19 mouse cellular contexts compared by ENCODE assay signal in the genomic region with DNA sequence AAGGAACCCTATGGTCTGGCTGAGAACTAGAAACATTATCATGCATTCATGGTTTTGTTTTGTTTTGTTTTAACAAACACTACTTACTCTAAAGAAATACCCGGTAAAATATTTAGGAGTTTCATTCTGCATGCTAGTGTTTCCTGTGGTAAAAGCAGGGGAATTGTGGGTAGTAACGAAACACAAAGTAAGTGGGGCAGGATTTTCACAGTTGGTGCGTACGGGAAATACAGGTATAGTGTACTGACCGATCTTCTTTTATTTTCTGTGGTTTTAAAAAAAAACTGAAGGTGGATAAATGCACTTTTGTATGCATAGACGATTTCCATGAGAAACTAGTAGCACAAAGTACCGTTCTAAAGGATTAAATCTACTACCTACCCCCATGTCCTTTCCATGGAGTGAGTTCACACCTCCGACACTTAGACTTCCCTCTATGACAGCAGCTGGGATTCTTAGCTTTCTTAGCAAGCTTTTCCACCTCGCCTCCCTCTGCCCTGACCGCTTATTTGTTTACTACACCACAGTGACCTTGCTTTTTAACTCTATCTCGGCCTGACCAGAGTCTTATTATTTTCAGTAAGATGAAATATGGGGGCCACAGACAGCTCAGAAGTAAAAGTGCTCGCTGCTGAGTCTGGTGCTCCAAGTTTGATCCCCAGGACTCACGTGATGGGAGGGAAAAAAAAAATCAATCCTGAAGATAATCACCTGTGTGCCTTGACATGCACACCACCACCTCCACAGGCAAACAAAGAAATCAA. TPM values are rescaled to one million over a fixed set of nuclear protein-coding genes. Genes with fewer than 3 reads are reported as not detected.
DNase-seq lines count a peak whose midpoint lies in the region; ATAC-seq and TF ChIP-seq lines count a peak whose summit lies in the region.
"Had no signal": no experiment of that assay in that cellular context is flagged by ENCODE, and none has a peak within 500 bp of the region (broad histone marks: within the 10 kb centered on the region; RNA-seq: fewer than 3 reads in every experiment).

No protein-coding gene starts in this region.

- no peak for TF ChIP-seq EP300 in liver, postnatal 0 days (IDR thresholded peaks at IDR 0.05; ENCODE audit: low read depth)

- no peaks in the 10 kb centered on the region for H3K36me3 ChIP-seq in liver, postnatal 0 days (replicated peaks; ENCODE audit: insufficient read depth, low read length)
- H3K36me3 ChIP-seq: midbrain, embryonic 12.5 days had no signal

- no peaks in the 10 kb centered on the region for H3K9me3 ChIP-seq in liver, postnatal 0 days (ENCODE audit: low read length)
- H3K9me3 ChIP-seq: midbrain, embryonic 12.5 days had no signal

- peaks cover 56% of the 10 kb centered on the region for H3K4me1 ChIP-seq in bone marrow macrophage, adult 2 months (ENCODE audit: control insufficient read depth, insufficient read depth, low read length)
- H3K4me1 ChIP-seq in liver, postnatal 0 days (ENCODE audit: insufficient read depth): peaks cover 44% of the 10 kb centered on the region

- no peaks in the 10 kb centered on the region for H3K27me3 ChIP-seq in liver, postnatal 0 days (ENCODE audit: insufficient read depth, low read length)
- H3K27me3 ChIP-seq: midbrain, embryonic 12.5 days had no signal

- no peak for TF ChIP-seq POLR2A in bone marrow macrophage, adult 2 months (IDR thresholded peaks at IDR 0.05; ENCODE audit: borderline replicate concordance, low read depth, low read length)

- no peak for ATAC-seq in liver, postnatal 0 days
- ATAC-seq: forebrain, embryonic 14.5 days; hindbrain, postnatal 0 days had no signal

- 51% methylated on average over 13 of the region's 13 CpGs for WGBS in liver, postnatal 0 days (ENCODE audit: insufficient replicate concordance)

- peak overlapping the region; percentile 0; the same call in 1 of the 2 replicates for H3K27ac ChIP-seq in bone marrow macrophage, adult 2 months (ENCODE audit: insufficient read depth, low read depth, low read length)
- peak overlapping the region; percentile 37; the same call in 1 of the 2 replicates for H3K27ac ChIP-seq in liver, postnatal 0 days (ENCODE audit: low read depth)
- H3K27ac ChIP-seq: hindbrain, postnatal 0 days; layer of hippocampus, adult 2 months; midbrain, embryonic 12.5 days had no signal

- H3K4me2 ChIP-seq in liver, postnatal 0 days (ENCODE audit: low read depth, low read length): peak overlapping the region; percentile 52
- H3K4me2 ChIP-seq: midbrain, embryonic 12.5 days had no signal

- TF ChIP-seq CTCF in bone marrow macrophage, adult 2 months (IDR thresholded peaks at IDR 0.05; ENCODE audit: low read depth, low read length): no peak
- TF ChIP-seq CTCF in liver, postnatal 0 days (IDR thresholded peaks at IDR 0.05; ENCODE audit: low read depth): no peak

- DNase-seq in heart, adult 11 months: peak; percentile 59
- DNase-seq in heart, adult 18-20 months: no peak
- DNase-seq in 416B (ENCODE audit: low read depth): peak; percentile 51
- no peak for DNase-seq in liver, postnatal 0 days
- no peak for DNase-seq in embryo, embryonic 10.5 days (ENCODE audit: low spot score)
- DNase-seq in layer of hippocampus, adult 8-10 months (ENCODE audit: low spot score in 2 of 2): no peak
- no peak for DNase-seq in cerebellum, postnatal 10 days
- DNase-seq: adrenal gland, adult 8-10 months; cerebellum, adult 8-10 months; embryo, embryonic 11 days; heart, postnatal 36 days; lung, postnatal 14 days had no signal

- no peak overlapping the region for H3K4me3 ChIP-seq in bone marrow macrophage, adult 2 months (ENCODE audit: insufficient read depth, low read length)
- H3K4me3 ChIP-seq in liver, postnatal 0 days (ENCODE audit: low read depth, low read length): peak overlapping the region; percentile 11
- H3K4me3 ChIP-seq: layer of hippocampus, adult 2 months; midbrain, embryonic 12.5 days had no signal

- H3K9ac ChIP-seq in liver, postnatal 0 days (replicated peaks): no peak overlapping the region
- H3K9ac ChIP-seq: midbrain, embryonic 12.5 days had no signal

RNA-seq across cellular contexts. Expression of a gene that starts 5.7 kb away (rescaled TPM):
- 10 to 100 TPM; 66.1 to 66.3 TPM for total RNA-seq in heart, adult 18-20 months (2021)
- 36.4 and 43.1 TPM in 2 replicates for polyA plus RNA-seq in bone marrow macrophage, adult 2 months (2012; ENCODE audit: insufficient read depth, insufficient read length, missing spikeins)
- polyA plus RNA-seq in liver, postnatal 0 days (2015; fragmentation: Nextera tagmentation; extraction: Ambion mirVana): 5.0 and 6.0 TPM in 2 replicates
- 10 to 100 TPM; 44.3 to 51.8 (median 48.5) TPM for total RNA-seq in layer of hippocampus, adult 8-10 months (2022)

RNA-seq across cellular contexts. Expression of a gene that starts 23.0 kb away (rescaled TPM):
- under 1 TPM; 0.45 to 0.49 TPM for total RNA-seq in heart, adult 18-20 months (2021)
- polyA plus RNA-seq in bone marrow macrophage, adult 2 months (2012; ENCODE audit: insufficient read depth, insufficient read length, missing spikeins): not detected in 2 replicates
- polyA plus RNA-seq in liver, postnatal 0 days (2015; fragmentation: Nextera tagmentation; extraction: Ambion mirVana): 0.97 and 1.7 TPM in 2 replicates
- total RNA-seq in layer of hippocampus, adult 8-10 months (2022): 1 to 10 TPM in 1 of 4 experiments, under 1 TPM in 1, not detected in 2; 0.68 to 1.3 TPM
- total RNA-seq: granulocyte monocyte progenitor cell, adult 5-6 weeks had no signal
- polyA plus RNA-seq: midbrain, embryonic 12.5 days had no signal

RNA-seq across cellular contexts. Expression of a gene that starts 23.5 kb away (rescaled TPM):
- 1 to 10 TPM; 8.1 to 8.3 TPM for total RNA-seq in heart, adult 18-20 months (2021)
- 11.2 and 16.8 TPM in 2 replicates for polyA plus RNA-seq in bone marrow macrophage, adult 2 months (2012; ENCODE audit: insufficient read depth, insufficient read length, missing spikeins)
- 26.1 and 29.1 TPM in 2 replicates for polyA plus RNA-seq in liver, postnatal 0 days (2015; fragmentation: Nextera tagmentation; extraction: Ambion mirVana)
- total RNA-seq in layer of hippocampus, adult 8-10 months (2022): 10 to 100 TPM; 15.0 to 24.3 (median 19.4) TPM

RNA-seq across cellular contexts. Expression of a gene that starts 50.9 kb away (rescaled TPM):
- not detected for total RNA-seq in heart, adult 18-20 months (2021)
- polyA plus RNA-seq in bone marrow macrophage, adult 2 months (2012; ENCODE audit: insufficient read depth, insufficient read length, missing spikeins): 0.63 TPM in 1 of 2 replicates, not detected in the other
- 0.36 and 0.41 TPM in 2 replicates for polyA plus RNA-seq in liver, postnatal 0 days (2015; fragmentation: Nextera tagmentation; extraction: Ambion mirVana)
- under 1 TPM; 0.25 to 0.61 (median 0.41) TPM for total RNA-seq in layer of hippocampus, adult 8-10 months (2022)
- total RNA-seq: adrenal gland, adult 8-10 months; ES-E14; granulocyte monocyte progenitor cell, adult 5-6 weeks; heart, postnatal 36 days had no signal
- polyA plus RNA-seq: forebrain, embryonic 14.5 days had no signal

Comparison
In these comparisons a context has a peak if more than half of its experiments do, and no peak if none do; other contexts are left out.
1. DNase-seq: peak in heart, adult 11 months (single experiment) and 416B (single experiment); none in heart, adult 18-20 months (0 of 2), liver, postnatal 0 days (single experiment), embryo, embryonic 10.5 days (single experiment), layer of hippocampus, adult 8-10 months (0 of 2) and cerebellum, postnatal 10 days (0 of 2).